Mouse (Mus musculus) urinary bladder, postnatal 10 days (tissue): ENCODE measurements around the gene Gm4567.
"Not testable (repeated sequence)": the region's sequence is repeated elsewhere in the genome, so short reads cannot be mapped to it uniquely, and the experiment has no call there.

ENCODE experiments used
- DNase-seq: peaks from one replicate; pipeline ENCODE4 v3.0.0; 2022; ENCODE audit warnings: low spot score

Gene Gm4567

GRCm38 (mm10) chr7:22719610-22720009 is at the start of gene Gm4567:
TSS of gene Gm4567 (minus strand) at chr7:22719710.
- not testable (repeated sequence) for DNase-seq

- DNase-seq = not testable (repeated sequence)
These were observed 41.9 kb upstream of the Gm4567 start, which contains the start of gene Vmn1r157 for GRCm38 (mm10) chr7:22761397-22761796. TSS of gene Vmn1r157 (plus strand) at chr7:22761697.

- DNase-seq = not testable (repeated sequence)
These were observed 27.3 kb downstream of the Gm4567 start, which contains the start of gene Gm8693 for GRCm38 (mm10) chr7:22692217-22692616. TSS of gene Gm8693 (minus strand) at chr7:22692317.
